Mouse (Mus musculus) inflammation-experienced regulatory T-cells, adult 6 months (primary cell): ENCODE measurements around the gene 2610021A01Rik. TPM values are rescaled to one million over a fixed set of nuclear protein-coding genes. Genes with fewer than 3 reads are reported as not detected.
A peak's percentile ranks its signal among the peaks of the same experiment; 100 is the strongest.
"Not testable (repeated sequence)": the region's sequence is repeated elsewhere in the genome, so short reads cannot be mapped to it uniquely, and the experiment has no call there.

Experiments
- ATAC-seq: one replicate; pipeline ENCODE4 v1.8.0; 2017
- polyA plus RNA-seq, 3 experiments: library from polyadenylated mRNA; unstranded; fragments of 100-300 nt; shearing (Covaris generic); gene quantifications; one replicate each; pipeline ENCODE4 v1.2.1; 2017

2610021A01Rik gene
- polyA plus RNA-seq = 10 to 100 TPM; 20.2 to 27.6 (median 21.7) TPM

DNA sequence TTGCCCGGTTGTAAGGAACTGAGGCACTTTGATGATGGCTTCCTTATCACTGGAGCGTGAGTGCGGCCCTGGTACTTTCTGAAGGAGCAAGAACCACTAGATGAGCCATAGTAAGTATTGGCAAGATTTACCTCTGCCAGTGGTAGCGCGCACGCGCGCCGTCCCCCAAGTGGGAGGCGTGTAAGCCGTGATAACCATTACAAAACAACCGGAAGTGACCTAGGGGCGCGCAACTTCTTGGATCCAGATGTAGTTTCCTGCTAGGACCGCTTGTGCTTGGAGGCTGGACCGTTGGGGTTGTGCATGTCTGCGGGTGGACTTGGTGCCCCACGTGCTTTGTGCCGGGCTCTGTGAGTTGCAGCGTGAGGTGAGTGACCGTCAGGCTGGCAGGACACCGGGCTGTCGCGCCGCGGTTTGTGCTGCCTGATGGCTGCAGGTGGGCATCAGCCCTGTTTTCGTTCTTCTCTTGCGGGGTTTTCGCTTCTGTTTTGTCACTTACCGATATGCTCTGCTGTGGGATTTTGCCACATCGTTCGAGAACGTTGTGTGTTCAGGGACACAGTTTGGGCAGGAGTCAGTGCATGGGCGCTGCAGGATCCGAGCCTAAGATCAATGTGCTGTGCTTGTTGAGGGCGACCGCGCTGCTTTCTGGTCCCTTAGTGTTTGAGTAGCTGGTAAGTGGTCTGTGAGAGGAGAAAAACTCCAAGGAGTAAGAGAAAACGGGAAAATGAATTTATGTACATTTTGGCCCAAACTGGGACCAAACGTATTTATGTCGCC is at the start of gene 2610021A01Rik:
TSS of gene 2610021A01Rik (plus strand) at position 197 of the 780 bp plus-strand sequence.
- ATAC-seq = peak; percentile 98

DNA sequence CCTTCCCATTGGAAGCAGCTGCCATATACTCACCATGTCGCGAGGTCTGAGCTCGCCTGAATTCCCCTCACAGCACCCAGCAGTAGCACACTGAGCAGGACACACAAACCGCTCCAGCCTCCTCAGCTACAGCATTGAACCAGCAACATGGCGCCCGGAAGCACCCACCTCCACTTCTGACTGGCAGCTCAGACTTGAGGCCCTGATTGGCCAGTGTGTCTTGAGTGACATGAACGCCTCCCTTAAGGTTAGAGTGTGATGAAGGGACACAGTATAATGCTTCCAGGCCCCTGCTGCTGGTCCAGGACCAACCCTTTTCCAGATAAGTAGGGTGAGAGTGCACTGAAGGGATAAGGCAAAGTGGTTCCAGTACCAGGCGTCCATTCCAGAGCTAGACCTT is 38.3 kb upstream of the 2610021A01Rik start:
- ATAC-seq = no peak

DNA sequence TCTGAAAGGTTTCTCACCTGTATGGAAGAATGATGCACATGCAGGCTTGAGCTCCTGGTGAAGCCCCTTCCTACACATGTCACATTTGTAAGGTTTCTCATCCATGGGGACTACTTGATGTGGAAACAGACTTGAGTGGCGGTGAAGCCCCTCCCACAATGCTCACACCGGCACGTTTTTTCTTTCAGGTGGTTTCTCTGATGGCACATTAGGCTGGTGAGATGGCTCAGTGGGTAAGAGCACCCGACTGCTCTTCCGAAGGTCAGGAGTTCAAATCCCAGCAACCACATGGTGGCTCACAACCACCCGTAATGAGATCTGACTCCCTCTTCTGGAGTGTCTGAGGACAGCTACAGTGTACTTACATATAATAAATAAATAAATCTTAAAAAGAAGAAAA is 25.5 kb upstream of the 2610021A01Rik start, which contains the start of gene Gm6871:
TSS of gene Gm6871 (minus strand) at position 101 of the 400 bp plus-strand sequence.
- ATAC-seq = not testable (repeated sequence)

DNA sequence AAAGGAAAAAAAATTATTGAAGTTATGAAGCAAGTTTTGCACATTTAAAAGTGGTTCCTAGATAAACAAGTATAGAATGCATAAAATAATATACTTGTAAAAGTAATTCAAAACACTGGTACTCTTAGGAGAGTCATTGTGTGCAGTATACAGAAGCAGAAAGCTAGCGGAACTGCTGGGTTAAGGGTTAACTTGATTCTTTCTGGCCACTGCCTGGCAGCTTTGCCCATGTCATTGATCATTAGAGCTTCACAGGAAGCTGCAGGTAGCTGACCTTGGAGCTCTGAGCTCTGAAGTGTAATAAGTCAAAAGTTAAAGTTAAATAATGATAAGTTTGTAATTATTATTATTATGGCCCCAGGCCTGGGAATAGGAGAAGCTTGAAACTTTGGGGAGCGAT is 21.1 kb upstream of the 2610021A01Rik start:
- ATAC-seq = no peak

DNA sequence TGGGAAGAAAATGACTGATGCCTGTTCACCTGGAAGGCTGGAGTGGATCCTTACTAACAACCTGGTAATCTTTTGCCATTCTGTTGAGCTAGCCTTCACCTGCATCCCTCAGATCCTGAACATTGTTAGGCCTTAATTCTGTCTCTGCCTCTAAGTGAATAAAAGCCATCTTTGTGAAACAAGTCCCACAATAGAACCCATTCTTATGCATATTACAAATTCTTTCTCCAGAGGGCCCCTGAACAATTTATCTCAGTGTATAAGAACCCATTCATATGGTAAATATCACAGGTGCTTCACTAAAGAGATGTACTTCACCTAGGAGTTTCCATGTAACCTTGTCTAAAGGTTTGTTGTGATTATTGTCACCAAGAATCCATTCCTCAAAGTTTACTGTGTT is 17.0 kb upstream of the 2610021A01Rik start:
- no peak for ATAC-seq

DNA sequence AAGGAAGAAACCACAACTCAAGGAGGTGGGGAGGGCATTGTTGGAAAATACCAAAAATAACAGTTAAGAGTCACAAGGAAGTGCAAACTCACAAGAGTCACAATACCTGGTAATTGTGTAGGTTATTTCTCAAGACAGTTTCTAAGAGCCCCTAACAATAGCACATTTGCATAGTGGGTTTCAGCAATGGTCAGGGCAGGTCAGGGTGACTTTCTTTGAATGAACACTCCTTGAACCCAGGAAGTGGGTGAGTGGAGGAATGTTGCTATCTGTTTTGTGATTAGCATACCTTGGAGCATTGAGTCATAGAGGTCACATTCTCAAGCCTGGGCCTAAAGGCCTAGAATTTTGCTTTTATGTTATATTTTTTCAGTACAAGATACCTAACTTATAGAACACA is 11.2 kb upstream of the 2610021A01Rik start:
- not testable (repeated sequence) for ATAC-seq

DNA sequence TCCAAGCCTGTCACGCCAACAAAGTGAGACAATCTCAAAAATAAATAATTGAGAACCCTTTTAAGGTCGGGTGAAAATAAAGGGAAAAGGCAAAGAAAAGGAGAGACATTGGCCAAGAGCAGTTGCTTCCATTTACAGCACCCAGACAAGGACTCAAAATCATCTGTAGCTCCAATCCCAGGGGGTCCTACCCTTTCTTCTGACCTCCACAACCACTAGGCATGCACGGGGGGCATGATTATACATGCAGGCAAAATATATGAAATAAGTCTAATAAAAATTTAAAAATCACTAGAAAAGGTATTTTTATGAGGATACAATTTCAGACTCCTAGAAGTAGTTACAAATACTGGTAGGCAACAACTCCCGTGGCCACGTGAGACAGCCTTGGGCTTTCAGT is 415 bp upstream of the 2610021A01Rik start:
- ATAC-seq = no peak

DNA sequence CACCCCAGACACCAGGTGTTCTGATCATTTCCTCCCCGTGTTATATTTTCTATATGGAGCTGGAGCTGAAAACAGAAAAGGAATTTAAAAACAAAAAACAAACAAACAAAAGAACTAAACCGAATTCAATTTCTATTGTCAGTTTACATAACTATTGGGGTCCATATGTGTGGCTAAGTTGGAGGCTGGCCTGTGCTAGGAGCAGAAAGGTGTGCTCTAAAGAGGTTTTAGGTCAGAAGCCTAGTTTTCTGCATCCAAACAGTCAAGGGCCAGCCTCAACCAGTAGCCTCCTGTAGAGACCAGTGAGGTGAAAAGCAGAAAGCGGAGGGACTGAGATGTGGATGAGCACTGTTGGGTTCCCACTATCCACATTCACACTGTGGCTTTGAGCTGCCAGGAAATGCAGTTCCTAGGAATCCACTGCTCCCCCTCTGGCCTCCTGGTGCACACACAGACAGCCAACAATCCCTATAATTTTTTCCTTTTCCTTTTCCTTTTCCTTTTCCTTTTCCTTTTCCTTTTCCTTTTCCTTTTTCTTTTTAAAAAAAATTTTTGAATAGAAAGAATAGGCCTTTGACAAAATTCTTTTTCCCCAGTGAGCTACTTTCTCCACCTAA is 1.0 kb downstream of the 2610021A01Rik start:
- no peak for ATAC-seq

DNA sequence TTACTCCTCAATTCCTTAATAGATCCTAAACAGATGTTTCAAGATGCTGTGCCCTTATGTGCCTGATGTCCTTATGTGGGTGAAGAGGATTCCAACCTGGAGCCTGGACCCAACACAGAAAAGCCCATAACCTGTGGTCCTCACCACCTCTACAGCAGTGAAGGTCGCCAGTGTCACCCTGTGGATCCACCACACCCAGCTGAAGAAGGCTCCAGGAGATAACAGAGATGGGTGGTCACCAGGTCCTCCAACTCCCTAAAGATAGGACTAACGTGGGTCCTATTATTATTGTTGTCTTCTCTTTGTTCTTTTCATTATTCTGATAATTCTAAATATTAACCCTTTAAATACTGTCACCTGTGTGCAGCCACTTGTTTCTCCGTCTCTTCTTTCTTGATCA is 12.6 kb downstream of the 2610021A01Rik start:
- ATAC-seq = no peak

DNA sequence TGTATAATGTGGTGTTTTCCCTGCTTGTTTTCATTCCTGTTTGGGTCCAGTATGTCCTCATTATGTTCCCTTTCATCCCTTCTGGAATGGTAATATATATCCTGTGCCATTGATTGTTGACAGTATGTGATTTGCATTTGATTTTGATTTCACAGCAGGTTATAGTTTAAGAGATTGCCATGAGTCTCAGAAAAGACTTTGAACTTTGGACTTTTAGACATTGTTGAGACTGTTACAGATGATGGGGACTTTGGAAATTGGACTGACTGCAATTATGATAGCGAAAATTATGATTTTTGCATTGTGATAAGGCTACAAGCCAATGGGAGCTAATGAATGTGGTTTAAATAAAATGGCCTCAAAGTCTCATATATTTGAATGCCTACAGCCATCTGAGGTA is 17.2 kb downstream of the 2610021A01Rik start:
- not testable (repeated sequence) for ATAC-seq

DNA sequence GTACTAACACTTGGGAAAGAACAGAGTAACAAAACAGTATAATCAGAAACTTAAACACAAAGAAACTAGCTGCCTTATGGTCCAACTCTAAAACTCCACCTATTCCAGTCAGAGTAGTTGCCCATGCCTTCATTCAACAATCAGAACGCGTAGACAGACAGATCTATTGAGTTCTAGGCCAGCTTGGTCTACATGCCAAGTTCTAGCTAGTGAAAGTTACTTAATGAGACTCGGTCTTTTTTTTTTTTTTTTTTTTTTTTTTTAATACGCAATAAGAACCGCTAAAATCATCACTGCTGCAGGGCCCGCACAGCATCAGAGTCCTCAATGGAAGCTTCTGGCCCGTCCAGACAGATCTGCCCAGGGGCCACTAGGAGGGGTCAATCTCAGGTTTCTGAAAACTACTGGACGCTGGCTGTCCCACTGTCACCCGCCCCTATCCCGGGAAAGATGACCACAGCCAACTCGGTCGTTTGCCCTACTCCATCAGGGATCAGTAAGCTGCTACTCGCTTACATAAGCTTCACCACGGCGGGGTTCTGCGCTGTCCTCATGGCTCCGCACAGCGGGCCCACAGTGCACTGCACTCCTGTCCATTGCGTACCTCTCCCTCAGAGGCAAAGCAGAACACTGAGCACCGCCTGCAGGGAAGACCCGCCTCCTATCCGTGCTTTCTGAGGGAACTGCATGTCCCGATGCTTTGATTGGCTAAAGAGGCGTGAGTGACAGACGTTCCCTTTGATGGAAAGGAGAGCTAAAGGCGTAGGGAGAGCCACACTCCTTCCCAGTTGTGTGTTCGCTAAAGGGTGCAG is 33.6 kb downstream of the 2610021A01Rik start, which contains the start of gene Zfp788:
TSS of gene Zfp788 (plus strand) at position 795 of the 812 bp plus-strand sequence.
- ATAC-seq = peak; percentile 84

DNA sequence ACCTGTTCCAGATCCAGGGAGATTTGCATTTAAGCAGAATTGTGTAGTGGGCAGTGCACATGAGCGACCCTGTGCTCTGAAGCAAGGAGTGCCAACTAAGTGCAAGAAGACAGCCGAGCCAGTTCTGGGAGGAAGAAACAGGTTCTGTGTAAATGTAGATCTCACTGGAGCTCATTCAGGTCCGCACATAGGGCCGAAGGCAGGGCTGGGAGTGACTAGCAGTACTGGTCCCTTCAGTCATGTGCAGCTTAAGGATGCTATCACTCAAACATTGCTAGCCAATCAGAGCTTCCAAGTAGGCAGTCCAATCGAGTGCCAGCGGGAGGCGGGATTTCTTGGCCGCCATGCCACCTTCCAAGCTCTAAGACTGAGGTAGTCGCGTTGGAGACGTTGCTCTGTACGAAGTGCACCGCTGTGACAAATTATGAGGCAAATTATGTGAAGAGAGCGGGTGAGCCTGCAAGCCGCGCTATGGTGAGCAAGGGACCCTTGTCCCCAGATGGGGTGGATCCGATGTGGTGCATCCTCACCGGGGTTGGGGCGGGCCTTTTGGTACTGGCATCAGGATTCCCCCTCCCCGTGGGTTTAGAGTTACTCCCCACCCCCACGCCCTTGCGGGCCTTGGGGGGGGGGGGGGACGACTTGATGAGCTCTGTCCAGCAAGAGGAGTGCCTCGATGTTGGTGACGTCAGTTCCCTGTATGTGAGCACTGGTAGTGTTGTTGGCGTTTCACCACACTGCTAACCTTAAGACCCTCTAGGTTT is 34.4 kb downstream of the 2610021A01Rik start:
- ATAC-seq = peak; percentile 89

DNA sequence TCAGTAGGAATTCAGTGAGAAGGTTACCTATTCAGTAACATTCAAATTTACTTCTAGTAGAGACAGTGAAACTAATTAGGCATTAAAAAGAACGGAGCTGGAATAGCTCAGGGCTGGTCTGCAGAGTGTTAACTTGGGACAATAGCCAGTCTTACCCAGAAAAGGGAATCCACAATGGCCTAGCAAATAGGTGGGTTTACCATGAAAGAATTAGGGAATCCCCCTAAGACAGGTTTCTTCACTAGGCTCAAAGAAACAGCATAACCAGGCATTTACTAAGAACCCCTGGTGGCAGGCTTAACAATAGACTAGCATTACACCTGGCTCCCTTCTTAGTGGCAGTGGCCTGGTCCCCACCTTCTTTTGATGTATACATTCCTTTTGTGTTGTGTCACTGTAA is 75.3 kb downstream of the 2610021A01Rik start:
- not testable (repeated sequence) for ATAC-seq

Other genes with a start within 250 kb of the 2610021A01Rik start
- gene AI987944, start 205.9 kb upstream of the 2610021A01Rik start, polyA plus RNA-seq = 10 to 100 TPM; 37.8 to 54.1 (median 53.2) TPM
- gene Vmn2r57, start 150.5 kb upstream of the 2610021A01Rik start, polyA plus RNA-seq = under 1 TPM in 1 of 3 experiments, not detected in 2; 0.06 TPM
- not detected for gene Gm20449, start 99.8 kb upstream of the 2610021A01Rik start, polyA plus RNA-seq
- 10 to 100 TPM; 17.5 to 21.3 (median 21.2) TPM for gene AW146154, start 99.3 kb upstream of the 2610021A01Rik start, polyA plus RNA-seq
- under 1 TPM in 1 of 3 experiments, not detected in 2; 0.24 TPM for gene Gm6871, start 25.6 kb upstream of the 2610021A01Rik start, polyA plus RNA-seq
- gene Zfp788, start 34.0 kb downstream of the 2610021A01Rik start, polyA plus RNA-seq = 10 to 100 TPM in 2 of 3 experiments, 1 to 10 TPM in 1; 7.8 to 15.8 (median 14.4) TPM